In the genomic region with DNA sequence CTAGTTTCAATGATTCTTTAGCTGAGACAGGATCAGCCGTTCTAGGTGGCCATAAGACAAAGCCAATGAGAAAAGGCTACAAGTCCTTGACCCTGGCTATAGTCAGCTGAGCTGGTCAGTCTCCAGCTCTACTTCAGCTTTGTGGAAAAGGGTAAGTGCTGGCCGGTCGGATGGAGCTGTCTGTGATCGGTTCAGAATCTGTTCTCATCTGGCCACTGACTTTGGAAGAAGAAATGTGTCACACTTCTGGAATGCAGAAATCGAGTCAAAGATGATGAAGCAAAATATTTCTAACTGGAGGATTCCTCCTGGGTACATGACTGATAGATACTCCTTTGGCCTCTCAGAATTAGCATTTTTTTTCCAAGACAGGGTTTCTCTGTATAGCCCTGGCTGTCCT, we compare ENCODE assay signal across 22 mouse cellular contexts.
A peak's percentile ranks its signal among the peaks of the same experiment; 100 is the strongest.
DNase-seq lines count a peak whose midpoint lies in the region; ATAC-seq and TF ChIP-seq lines count a peak whose summit lies in the region.
"Had no signal": no experiment of that assay in that cellular context is flagged by ENCODE, and none has a peak within 500 bp of the region (broad histone marks: within the 10 kb centered on the region; RNA-seq: fewer than 3 reads in every experiment).

No protein-coding gene starts in this region.

- 83% methylated on average over 5 of the region's 5 CpGs for WGBS in forebrain, embryonic 12.5 days

- no peaks in the 10 kb centered on the region for H3K36me3 ChIP-seq in forebrain, embryonic 12.5 days (replicated peaks)
- H3K36me3 ChIP-seq: embryonic facial prominence, embryonic 13.5 days; heart, embryonic 12.5 days; hindbrain, embryonic 15.5 days; kidney, embryonic 15.5 days had no signal

- H3K27ac ChIP-seq in forebrain, embryonic 12.5 days: no peak overlapping the region
- H3K27ac ChIP-seq: embryonic facial prominence, embryonic 13.5 days; forebrain, embryonic 13.5 days; hindbrain, embryonic 15.5 days; kidney, embryonic 15.5 days had no signal

- H3K4me3 ChIP-seq in forebrain, embryonic 12.5 days (replicated peaks): no peak overlapping the region
- H3K4me3 ChIP-seq: embryonic facial prominence, embryonic 13.5 days; forebrain, embryonic 13.5 days; heart, embryonic 12.5 days; hindbrain, embryonic 15.5 days; kidney, embryonic 15.5 days had no signal

- H3K4me2 ChIP-seq in forebrain, embryonic 12.5 days: no peak overlapping the region
- H3K4me2 ChIP-seq: embryonic facial prominence, embryonic 13.5 days; forebrain, embryonic 13.5 days; heart, embryonic 12.5 days; hindbrain, embryonic 15.5 days; kidney, embryonic 15.5 days had no signal

- in situ Hi-C loops in Patski (cut with MboI; ENCODE audit: low pct_unique_long_range_greater_than_20kb): loop anchor here (5.0 kb wide), 1 partner anchor 75 kb away; a partner anchor contains a TSS

- peak; percentile 5 for DNase-seq in adrenal gland, adult 2 months
- DNase-seq in adrenal gland, postnatal 36 days: no peak
- DNase-seq in heart, adult 18-20 months: peak; percentile 20 to 33
- no peak for DNase-seq in heart, adult 8-10 months (ENCODE audit: low spot score)
- peak; percentile 38 for DNase-seq in Patski (ENCODE audit: low read depth, low spot score)
- no peak for DNase-seq in cerebellum, adult 18-20 months
- DNase-seq: adrenal gland, postnatal 25 days; cerebellum, adult 9-10 months; cerebellum, postnatal 25 days; forebrain, postnatal 0 days; gastrocnemius, postnatal 10 days; heart, adult 11 months; heart, postnatal 36 days; kidney, adult 2 months had no signal

- CTCF ChIA-PET in Patski (lab: Charles Lee): interaction anchor here (0.7 to 1.2 kb wide), 3 partner anchors 15 to 73 kb away, joined by 3 read pairs; no protein-coding TSS in a partner anchor

- H3K9ac ChIP-seq in forebrain, embryonic 12.5 days: no peak overlapping the region
- H3K9ac ChIP-seq: embryonic facial prominence, embryonic 13.5 days; forebrain, embryonic 13.5 days; forebrain, postnatal 0 days; heart, embryonic 12.5 days; hindbrain, embryonic 15.5 days; kidney, embryonic 15.5 days had no signal

- ATAC-seq in Patski: peak; percentile 37
- ATAC-seq in forebrain, embryonic 12.5 days (ENCODE audit: low FRiP score): no peak
- ATAC-seq: forebrain, embryonic 13.5 days; forebrain, postnatal 0 days; intestine, embryonic 16.5 days had no signal

- no peaks in the 10 kb centered on the region for H3K9me3 ChIP-seq in forebrain, embryonic 12.5 days
- H3K9me3 ChIP-seq: embryonic facial prominence, embryonic 13.5 days; forebrain, embryonic 13.5 days; heart, embryonic 12.5 days; hindbrain, embryonic 15.5 days; kidney, embryonic 15.5 days had no signal

- POLR2A ChIA-PET in Patski (lab: Charles Lee): interaction anchor here (0.6 to 1.4 kb wide), 3 partner anchors 10 to 114 kb away, joined by 4 to 5 read pairs (median 4); no protein-coding TSS in a partner anchor

- H3K27me3 ChIP-seq in Patski: no peaks in the 10 kb centered on the region
- no peaks in the 10 kb centered on the region for H3K27me3 ChIP-seq in forebrain, embryonic 12.5 days
- H3K27me3 ChIP-seq: CH12.LX; embryonic facial prominence, embryonic 13.5 days; forebrain, embryonic 13.5 days; heart, embryonic 12.5 days; hindbrain, embryonic 15.5 days; kidney, embryonic 15.5 days had no signal

- no peak for TF ChIP-seq CTCF in Patski (IDR thresholded peaks at IDR 0.05)

- no peaks in the 10 kb centered on the region for H3K4me1 ChIP-seq in forebrain, embryonic 12.5 days
- H3K4me1 ChIP-seq: forebrain, embryonic 13.5 days; hindbrain, embryonic 15.5 days had no signal

Comparison
In these comparisons a context has a peak if more than half of its experiments do, and no peak if none do; other contexts are left out.
1. DNase-seq: peak in adrenal gland, adult 2 months (single experiment), heart, adult 18-20 months (2 of 2) and Patski (single experiment); none in adrenal gland, postnatal 36 days (0 of 2), heart, adult 8-10 months (single experiment) and cerebellum, adult 18-20 months (0 of 2).